Mouse (Mus musculus): ENCODE data around the gene Sec24b.

The Sec24b gene

GRCm38 (mm10) chr3:130055416-130056385 is 5.7 kb downstream of the Sec24b start:
- ATAC-seq (ENCODE audit: low TSS enrichment): no peak

DNA sequence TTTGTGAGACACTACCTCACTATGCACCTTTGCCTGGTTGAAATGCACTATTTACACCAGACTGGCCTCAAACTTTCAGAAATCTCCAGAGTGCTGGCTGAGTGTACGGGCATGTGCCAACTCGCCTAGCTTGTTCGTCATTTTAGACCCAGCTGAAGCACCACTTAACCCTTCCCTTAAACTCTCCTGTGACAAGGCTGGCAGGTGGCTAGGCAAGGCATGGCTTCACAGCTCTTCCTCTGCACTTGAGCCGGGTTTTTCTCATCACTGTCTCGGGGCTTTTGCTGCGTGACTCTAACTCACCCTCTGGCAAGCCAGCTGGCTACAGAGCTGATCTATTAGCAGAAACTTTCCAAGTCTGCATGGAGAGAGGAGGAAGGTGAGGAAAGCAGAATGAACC is 6.8 kb downstream of the Sec24b start:
- ATAC-seq (ENCODE audit: low TSS enrichment): no peak

DNA sequence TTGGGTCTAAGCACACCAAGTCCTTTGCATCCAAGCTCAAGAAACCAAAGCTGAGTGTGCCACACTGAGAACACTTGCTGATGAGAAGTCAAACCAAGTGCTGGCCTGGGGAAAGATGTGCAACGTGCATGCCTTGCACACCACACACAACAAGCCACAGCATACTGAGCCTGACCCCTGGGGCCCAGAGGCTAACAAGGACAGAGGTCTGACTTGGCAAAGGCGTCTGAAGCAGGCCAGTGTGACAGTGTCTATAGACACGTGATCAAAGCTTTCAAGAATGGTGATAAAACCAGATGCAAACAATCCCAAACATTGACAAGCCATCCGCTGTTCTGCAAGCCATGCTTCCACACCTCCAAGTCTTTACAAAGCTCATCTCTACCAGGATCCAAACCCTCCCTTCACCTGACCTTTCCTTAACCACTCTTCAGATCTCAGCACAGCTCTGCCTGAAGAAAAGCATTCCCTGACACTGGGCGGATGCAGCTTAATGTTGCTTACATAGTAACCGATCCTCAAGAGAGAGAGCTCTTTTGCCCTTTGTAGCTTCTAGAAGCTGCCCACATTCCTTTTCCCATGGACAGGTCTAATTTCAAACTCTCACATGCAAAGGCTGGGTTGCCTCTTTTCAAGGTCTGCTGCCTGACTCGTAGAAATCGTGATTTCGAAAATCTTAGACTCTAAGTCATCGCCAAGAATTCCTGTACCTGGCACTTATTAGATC is 7.8 kb downstream of the Sec24b start:
- peak; percentile 17 for ATAC-seq (ENCODE audit: low TSS enrichment)

DNA sequence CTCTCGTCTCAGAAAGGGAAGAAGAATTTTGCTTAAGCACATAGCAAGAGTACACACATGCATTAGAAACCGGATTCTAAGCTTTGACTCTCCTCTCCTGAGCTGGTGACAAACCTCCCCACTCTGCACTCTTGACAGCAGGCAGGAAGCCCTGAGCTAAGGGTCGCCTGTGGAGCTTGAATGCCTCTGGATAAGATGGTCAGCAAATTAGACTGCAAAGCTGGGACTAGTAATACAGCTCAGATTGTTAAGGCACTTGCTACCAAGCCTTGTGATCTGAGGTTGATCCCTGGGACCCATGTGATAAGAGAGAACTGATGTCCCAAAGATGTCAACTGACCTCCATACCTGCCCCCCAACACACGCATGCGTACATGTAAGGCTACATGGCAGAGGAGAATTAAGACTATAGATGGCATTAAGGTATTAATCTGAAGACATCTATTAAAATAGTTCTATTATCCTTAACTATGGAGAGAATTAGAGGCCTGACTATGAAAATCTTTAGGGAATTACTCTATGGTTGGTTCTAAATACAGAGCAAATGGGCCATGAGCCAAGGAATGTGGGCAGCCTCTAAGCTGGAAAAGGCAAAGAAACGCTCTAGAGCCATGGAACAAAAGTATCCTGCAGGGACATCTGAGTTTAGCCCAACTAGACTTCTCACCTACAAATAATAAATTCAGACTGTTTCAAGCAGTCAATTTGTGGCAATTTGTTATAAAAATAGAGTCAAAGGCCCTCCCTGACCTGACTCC is 8.6 kb downstream of the Sec24b start:
- ATAC-seq (ENCODE audit: low TSS enrichment): peak; percentile 84

DNA sequence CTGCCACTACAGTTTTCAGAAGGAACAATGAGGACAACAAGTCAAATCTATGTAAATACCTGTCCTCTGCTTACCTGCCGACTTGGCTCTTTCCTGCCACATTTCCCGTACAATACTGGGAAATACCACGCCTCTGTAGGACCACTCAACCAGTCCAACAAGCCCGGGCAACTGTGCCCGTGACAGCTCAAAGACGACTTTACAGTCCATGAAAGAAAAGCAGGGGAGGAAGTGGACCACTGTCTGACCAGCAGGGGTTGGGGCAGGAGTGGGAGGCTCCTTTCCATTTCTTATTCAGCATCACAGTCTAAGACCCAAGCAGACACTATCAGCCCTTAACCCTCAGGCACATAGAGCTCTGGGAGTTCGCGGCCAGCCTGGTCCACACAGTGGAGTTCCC is 9.2 kb downstream of the Sec24b start:
- ATAC-seq (ENCODE audit: low TSS enrichment): no peak

GRCm38 (mm10) chr3:130040711-130041110 is 20.6 kb downstream of the Sec24b start:
- ATAC-seq (ENCODE audit: low TSS enrichment): no peak

DNA sequence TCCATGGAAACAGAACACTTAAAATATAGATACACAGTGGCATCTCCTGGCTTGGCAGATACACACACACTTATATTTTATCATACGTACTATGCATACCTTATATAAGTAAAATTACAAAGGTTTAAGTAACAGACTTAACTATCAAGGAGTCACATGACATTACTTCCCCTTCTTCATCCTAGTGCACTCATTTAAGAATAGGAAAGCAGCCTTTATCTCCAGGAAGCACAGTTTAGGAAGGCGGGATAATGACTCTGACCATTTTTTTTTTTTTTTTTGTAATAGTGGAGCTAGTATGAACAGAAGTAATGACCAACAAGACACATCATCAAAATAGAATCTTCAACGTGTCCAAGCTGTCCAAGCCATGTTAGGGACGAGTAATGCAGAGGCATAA is 21.3 kb downstream of the Sec24b start:
- ATAC-seq (ENCODE audit: low TSS enrichment): no peak

DNA sequence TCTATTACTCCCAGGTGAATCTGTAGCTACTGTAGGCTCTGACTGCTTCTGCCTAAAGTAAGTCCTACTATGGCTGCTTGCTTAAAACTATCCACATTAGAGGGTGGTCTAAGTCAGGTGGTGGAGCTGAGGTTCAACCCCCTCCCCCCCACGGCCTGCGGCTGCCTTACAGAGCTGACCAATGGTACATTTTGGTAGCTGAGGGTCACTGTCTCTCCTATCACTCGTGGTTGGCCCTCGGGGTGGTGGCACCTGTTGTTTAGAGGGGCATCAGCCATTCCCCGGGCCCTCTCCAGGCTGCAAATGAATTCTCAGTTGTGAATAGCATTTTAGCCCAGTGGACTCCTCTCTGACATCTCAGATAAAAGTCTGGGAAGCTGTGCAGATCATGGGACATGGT is 32.6 kb downstream of the Sec24b start:
- ATAC-seq (ENCODE audit: low TSS enrichment): no peak

GRCm38 (mm10) chr3:130026181-130026580 is 35.2 kb downstream of the Sec24b start:
- no peak for ATAC-seq (ENCODE audit: low TSS enrichment)

- ATAC-seq (ENCODE audit: low TSS enrichment): no peak
Observed at GRCm38 (mm10) chr3:130025556-130025955, 35.8 kb downstream of the Sec24b start.

DNA sequence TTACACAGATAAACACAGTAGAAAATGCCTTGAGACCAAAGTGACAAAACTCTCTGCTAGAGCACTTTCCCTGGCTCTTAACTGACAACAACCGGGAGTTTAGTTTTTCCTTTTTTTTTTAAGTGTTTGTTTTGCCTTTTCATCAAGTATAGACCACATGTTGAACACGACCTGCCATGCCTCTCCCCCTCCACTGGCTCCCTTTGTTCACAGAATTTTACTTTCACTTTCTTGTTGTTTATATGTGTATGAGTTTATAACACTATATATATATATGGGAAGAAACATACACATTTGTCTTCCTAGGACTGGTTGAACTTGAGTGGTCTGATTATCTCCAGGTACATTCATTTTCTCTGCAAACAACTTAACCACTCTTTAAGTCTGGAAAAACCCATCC is 48.4 kb downstream of the Sec24b start:
- no peak for ATAC-seq (ENCODE audit: low TSS enrichment)

DNA sequence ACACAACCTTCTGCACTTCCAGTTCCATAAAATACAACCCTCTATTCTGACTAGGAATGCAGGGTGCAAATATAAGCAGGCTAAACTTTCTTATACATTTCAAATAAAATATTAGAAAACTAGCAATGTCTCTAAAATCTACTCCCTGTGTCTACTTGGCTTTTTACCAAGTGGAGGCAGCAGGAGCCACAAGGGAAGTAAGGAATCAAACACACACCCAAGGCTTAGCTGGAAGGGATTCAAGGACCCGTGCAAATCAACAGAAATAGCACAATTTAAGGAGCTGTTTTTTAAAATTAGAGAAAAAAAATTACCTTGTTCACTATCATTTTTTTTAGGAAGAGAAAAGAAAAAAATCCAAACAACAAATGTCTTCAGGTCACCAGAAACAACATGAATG is 50.1 kb downstream of the Sec24b start:
- ATAC-seq (ENCODE audit: low TSS enrichment): no peak

DNA sequence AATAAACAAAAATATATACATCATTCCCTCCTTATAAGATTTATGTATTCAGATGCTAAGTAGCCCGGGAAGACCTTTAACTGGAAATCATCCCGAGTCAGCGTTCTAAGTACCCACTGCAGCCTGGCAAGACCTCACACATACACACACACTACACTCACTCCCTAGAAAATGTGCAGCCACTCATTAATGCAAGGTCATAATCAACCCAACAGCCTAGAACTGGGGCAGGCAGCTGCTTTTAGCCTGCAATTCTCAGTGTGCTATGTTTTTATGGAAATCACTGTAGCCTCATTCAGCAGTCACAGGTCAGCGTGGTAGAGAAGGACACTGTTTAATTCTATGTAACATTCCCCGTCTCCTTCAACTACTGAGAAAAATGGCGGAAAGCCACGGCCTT is 55.2 kb downstream of the Sec24b start:
- ATAC-seq (ENCODE audit: low TSS enrichment): peak; percentile 56

- ATAC-seq (ENCODE audit: low TSS enrichment): no peak
Observed at GRCm38 (mm10) chr3:130000926-130001325, 60.4 kb downstream of the Sec24b start.

GRCm38 (mm10) chr3:129998526-129998925 is 62.8 kb downstream of the Sec24b start:
- ATAC-seq (ENCODE audit: low TSS enrichment): peak; percentile 72

GRCm38 (mm10) chr3:129998001-129998400 is 63.4 kb downstream of the Sec24b start:
- peak; percentile 50 for ATAC-seq (ENCODE audit: low TSS enrichment)

- ATAC-seq (ENCODE audit: low TSS enrichment): peak; percentile 72
Observed at GRCm38 (mm10) chr3:129997324-129997723, 64.0 kb downstream of the Sec24b start.

GRCm38 (mm10) chr3:129987297-129987696 is 74.1 kb downstream of the Sec24b start:
- 0 out of 2 replicates have a peak, but pooled peaks have one; percentile 32 for ATAC-seq (ENCODE audit: low TSS enrichment)

DNA sequence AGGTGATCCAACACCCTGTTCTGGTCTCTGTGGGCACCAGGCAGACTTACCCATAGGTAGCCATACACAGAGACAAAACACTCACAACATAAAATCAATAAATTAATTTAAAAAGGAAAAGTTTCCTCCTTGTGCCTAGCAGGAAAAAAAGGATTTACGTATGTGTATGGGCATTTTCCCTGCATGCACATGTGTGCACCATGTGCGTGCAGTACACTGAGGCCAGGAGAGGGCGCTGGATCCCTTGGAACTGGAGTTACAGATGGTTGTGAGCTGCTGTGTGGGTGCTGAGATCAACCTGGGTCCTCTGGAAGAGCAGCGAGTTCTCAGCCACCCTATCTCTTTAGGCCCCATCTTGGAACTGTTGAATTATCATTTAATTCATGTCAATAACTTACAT is 76.0 kb downstream of the Sec24b start:
- ATAC-seq (ENCODE audit: low TSS enrichment): no peak

DNA sequence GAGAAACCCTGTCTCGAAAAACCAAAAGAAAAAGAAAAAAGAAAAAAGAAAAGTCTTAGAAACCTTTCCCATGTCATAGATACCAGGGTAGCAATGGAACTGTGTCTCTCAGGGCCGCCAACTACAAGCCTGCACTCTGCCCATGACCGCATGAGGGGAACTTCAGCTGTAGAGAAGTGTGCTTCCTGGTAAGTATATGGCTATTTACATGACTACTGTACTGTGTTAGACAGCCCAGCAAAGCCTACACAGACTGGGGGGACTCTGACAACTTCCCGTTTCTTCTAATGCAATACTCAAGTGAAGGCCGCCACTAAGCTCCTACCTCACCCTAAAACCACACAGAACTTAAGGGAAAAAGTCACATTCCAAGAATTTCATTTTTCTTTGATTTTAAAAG is 76.6 kb downstream of the Sec24b start:
- no peak for ATAC-seq (ENCODE audit: low TSS enrichment)

DNA sequence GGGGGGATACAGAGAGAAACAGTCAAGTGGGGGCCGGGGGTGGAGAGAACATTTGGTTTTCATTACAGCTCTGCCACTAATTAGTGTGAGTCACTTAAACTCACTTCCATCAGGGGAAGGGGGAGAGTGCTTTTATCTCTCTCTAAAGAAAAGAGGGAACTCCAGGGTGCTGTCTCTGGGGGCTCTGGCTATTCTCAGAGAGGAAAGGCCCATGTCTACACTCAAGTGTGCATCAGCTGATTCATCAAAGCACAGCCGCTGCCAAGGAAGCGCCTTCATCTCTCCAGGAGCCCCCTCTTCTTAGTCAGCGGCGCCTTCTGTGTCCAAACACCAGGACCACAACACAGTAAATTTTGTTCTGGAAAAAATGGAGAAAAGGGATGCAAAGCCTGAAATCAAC is 79.1 kb downstream of the Sec24b start:
- peak; percentile 28; the same call in 1 of the 2 replicates for ATAC-seq (ENCODE audit: low TSS enrichment)

DNA sequence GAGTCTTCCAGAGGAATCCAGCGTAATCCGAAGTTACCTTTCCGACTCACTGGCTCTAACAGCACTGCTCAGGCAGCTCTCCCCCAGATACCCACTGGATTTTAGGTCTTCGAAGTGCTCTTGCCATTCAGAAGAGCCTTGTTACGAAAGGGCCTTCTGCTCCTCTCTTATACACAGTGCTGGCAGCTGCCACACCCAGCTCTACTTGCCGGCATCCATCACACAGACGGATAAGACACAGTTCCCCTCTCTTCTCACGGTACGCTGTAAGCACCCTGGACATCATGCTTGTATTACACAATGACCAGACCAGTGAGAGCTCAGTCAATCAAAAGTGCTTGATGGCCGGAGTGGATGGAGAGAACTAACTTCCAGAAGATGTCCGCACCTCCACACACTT is 79.6 kb downstream of the Sec24b start:
- peak; percentile 64 for ATAC-seq (ENCODE audit: low TSS enrichment)

Measured in frontal cortex, adult (tissue).